Mouse (Mus musculus): ENCODE results near the gene Selenom. TPM values are rescaled to one million over a fixed set of nuclear protein-coding genes. Genes with fewer than 3 reads are reported as not detected.

Selenom gene
- total RNA-seq, 2 experiments from 2014 or later, result not detected

- ATAC-seq (replicated peaks; ENCODE audit: low FRiP score, poor library complexity, severe bottlenecking), result no peak
Observed at GRCm38 (mm10) chr11:3543001-3543400, 28.5 kb downstream of the Selenom start.

GRCm38 (mm10) chr11:3544409-3544808 is 29.9 kb downstream of the Selenom start:
- no peak for ATAC-seq (replicated peaks; ENCODE audit: low FRiP score, poor library complexity, severe bottlenecking)

- ATAC-seq (replicated peaks; ENCODE audit: low FRiP score, poor library complexity, severe bottlenecking), result no peak
Observed at GRCm38 (mm10) chr11:3545531-3546241, 31.2 kb downstream of the Selenom start.

- ATAC-seq (replicated peaks; ENCODE audit: low FRiP score, poor library complexity, severe bottlenecking), result no peak
Observed at GRCm38 (mm10) chr11:3546242-3546562, 31.7 kb downstream of the Selenom start.

GRCm38 (mm10) chr11:3547047-3547446 is 32.6 kb downstream of the Selenom start:
- ATAC-seq (replicated peaks; ENCODE audit: low FRiP score, poor library complexity, severe bottlenecking), result no peak

GRCm38 (mm10) chr11:3547969-3548368 is 33.5 kb downstream of the Selenom start:
- no peak for ATAC-seq (replicated peaks; ENCODE audit: low FRiP score, poor library complexity, severe bottlenecking)

GRCm38 (mm10) chr11:3548564-3549295 is 34.2 kb downstream of the Selenom start:
- no peak for ATAC-seq (replicated peaks; ENCODE audit: low FRiP score, poor library complexity, severe bottlenecking)

GRCm38 (mm10) chr11:3549791-3550190 is 35.3 kb downstream of the Selenom start:
- no peak for ATAC-seq (replicated peaks; ENCODE audit: low FRiP score, poor library complexity, severe bottlenecking)

GRCm38 (mm10) chr11:3554976-3555375 is 40.5 kb downstream of the Selenom start:
- no peak for ATAC-seq (replicated peaks; ENCODE audit: low FRiP score, poor library complexity, severe bottlenecking)

- ATAC-seq (replicated peaks; ENCODE audit: low FRiP score, poor library complexity, severe bottlenecking), result no peak
Observed at GRCm38 (mm10) chr11:3557852-3558251, 43.4 kb downstream of the Selenom start.

- ATAC-seq (replicated peaks; ENCODE audit: low FRiP score, poor library complexity, severe bottlenecking), result no peak
Observed at GRCm38 (mm10) chr11:3560202-3560601, 45.7 kb downstream of the Selenom start.

GRCm38 (mm10) chr11:3563853-3564252 is 49.4 kb downstream of the Selenom start:
- no peak for ATAC-seq (replicated peaks; ENCODE audit: low FRiP score, poor library complexity, severe bottlenecking)

GRCm38 (mm10) chr11:3564451-3564850 is 50.0 kb downstream of the Selenom start:
- no peak for ATAC-seq (replicated peaks; ENCODE audit: low FRiP score, poor library complexity, severe bottlenecking)

GRCm38 (mm10) chr11:3566018-3566417 is 51.5 kb downstream of the Selenom start:
- no peak for ATAC-seq (replicated peaks; ENCODE audit: low FRiP score, poor library complexity, severe bottlenecking)

Other genes starting within 250 kb of the Selenom start
- gene Drg1, start 248.3 kb upstream of the Selenom start, total RNA-seq (2015; ENCODE audit: low replicate concordance), result 54.8 and 79.9 TPM in 2 replicates
- 66.1 and 97.9 TPM in 2 replicates for gene Drg1, start 248.3 kb upstream of the Selenom start, total RNA-seq (2017; ENCODE audit: low replicate concordance)
- gene Patz1, start 225.8 kb upstream of the Selenom start, total RNA-seq (2015; ENCODE audit: low replicate concordance), result 18.0 and 18.6 TPM in 2 replicates
- gene Patz1, start 225.8 kb upstream of the Selenom start, total RNA-seq (2017; ENCODE audit: low replicate concordance), result 13.5 and 22.2 TPM in 2 replicates
- 0.77 and 2.9 TPM in 2 replicates for gene Pik3ip1, start 184.3 kb upstream of the Selenom start, total RNA-seq (2015; ENCODE audit: low replicate concordance)
- 3.5 and 3.8 TPM in 2 replicates for gene Pik3ip1, start 184.3 kb upstream of the Selenom start, total RNA-seq (2017; ENCODE audit: low replicate concordance)
- 4.2 and 4.4 TPM in 2 replicates for gene Limk2, start 105.5 kb upstream of the Selenom start, total RNA-seq (2015; ENCODE audit: low replicate concordance)
- 6.4 and 9.7 TPM in 2 replicates for gene Limk2, start 105.5 kb upstream of the Selenom start, total RNA-seq (2017; ENCODE audit: low replicate concordance)
- 2.7 and 6.3 TPM in 2 replicates for gene Rnf185, start 62.3 kb upstream of the Selenom start, total RNA-seq (2015; ENCODE audit: low replicate concordance)
- gene Rnf185, start 62.3 kb upstream of the Selenom start, total RNA-seq (2017; ENCODE audit: low replicate concordance), result 3.2 and 3.6 TPM in 2 replicates
- gene Pla2g3, start 26.4 kb upstream of the Selenom start, total RNA-seq (2015; ENCODE audit: low replicate concordance), result not detected in 2 replicates
- 0.28 TPM in 1 of 2 replicates, not detected in the other for gene Pla2g3, start 26.4 kb upstream of the Selenom start, total RNA-seq (2017; ENCODE audit: low replicate concordance)
- gene Inpp5j, start 9.9 kb upstream of the Selenom start, total RNA-seq (2015; ENCODE audit: low replicate concordance), result 0.38 and 2.5 TPM in 2 replicates
- gene Inpp5j, start 9.9 kb upstream of the Selenom start, total RNA-seq (2017; ENCODE audit: low replicate concordance), result 0.34 and 0.42 TPM in 2 replicates
- 4.2 and 13.6 TPM in 2 replicates for gene Smtn, start 25.9 kb downstream of the Selenom start, total RNA-seq (2015; ENCODE audit: low replicate concordance)
- gene Smtn, start 25.9 kb downstream of the Selenom start, total RNA-seq (2017; ENCODE audit: low replicate concordance), result 2.0 and 2.7 TPM in 2 replicates
- 4.0 and 7.7 TPM in 2 replicates for gene Morc2a, start 134.5 kb downstream of the Selenom start, total RNA-seq (2015; ENCODE audit: low replicate concordance)
- 8.1 and 10.0 TPM in 2 replicates for gene Morc2a, start 134.5 kb downstream of the Selenom start, total RNA-seq (2017; ENCODE audit: low replicate concordance)

Measured in erythroblast, adult 5-6 weeks (primary cell).